Mouse (Mus musculus): ENCODE measurements at regions not wholly inside any gene's neighbourhood (a gene's known extent, or its start where the extent isn't known, plus 50 kb on each side); places are given as distances from the start of the nearest gene placed in this dataset.

DNA sequence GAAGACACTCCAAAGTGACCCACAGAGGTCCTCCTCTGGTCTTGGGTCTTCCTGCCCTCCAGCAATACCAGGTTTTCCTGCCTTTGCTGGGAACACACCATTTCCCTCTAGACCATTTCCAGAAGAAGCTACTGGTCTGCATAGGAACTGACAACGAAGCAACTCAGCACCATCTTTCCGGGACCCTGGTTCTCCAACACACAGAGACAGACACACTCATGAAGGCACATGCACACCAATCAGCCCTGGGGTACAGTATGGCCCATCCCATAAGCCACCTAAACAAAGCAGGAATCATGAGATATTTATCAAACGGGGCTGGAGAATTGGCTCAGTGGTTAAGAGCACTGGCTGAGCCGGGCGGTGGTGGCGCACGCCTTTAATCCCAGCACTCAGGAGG, 80.4 kb upstream of the Calm2 start:
- Histone ChIP-seq H3K4me1 (ENCODE audit: control insufficient read depth, insufficient read depth) (peaks cover 20% of the 10 kb centered on the region), H3K27me3 (ENCODE audit: control insufficient read depth, insufficient read depth, low read length) (no peaks in the 10 kb centered on the region), H3K9ac (replicated peaks; ENCODE audit: low read depth, low read length) (no peak overlapping the region), H3K9me3 (replicated peaks; ENCODE audit: control insufficient read depth, low read length) (no peaks in the 10 kb centered on the region), H3K4me2 (ENCODE audit: low read depth, low read length) (no peak overlapping the region), H3K4me3 (ENCODE audit: low read depth, low read length) (no peak overlapping the region), H3K27ac (ENCODE audit: low read depth) (no peak overlapping the region), H3K36me3 (replicated peaks; ENCODE audit: control insufficient read depth, insufficient read depth, low read length) (no peaks in the 10 kb centered on the region)
- 90% methylated on average over 7 of the region's 7 CpGs for WGBS
- TF ChIP-seq CTCF (IDR thresholded peaks at IDR 0.05; ENCODE audit: low read depth) (no peak), EP300 (IDR thresholded peaks at IDR 0.05; ENCODE audit: low read depth) (no peak)
- DNase-seq (ENCODE audit: low spot score), result no peak
- no peak for ATAC-seq (ENCODE audit: insufficient read depth, low read depth)

DNA sequence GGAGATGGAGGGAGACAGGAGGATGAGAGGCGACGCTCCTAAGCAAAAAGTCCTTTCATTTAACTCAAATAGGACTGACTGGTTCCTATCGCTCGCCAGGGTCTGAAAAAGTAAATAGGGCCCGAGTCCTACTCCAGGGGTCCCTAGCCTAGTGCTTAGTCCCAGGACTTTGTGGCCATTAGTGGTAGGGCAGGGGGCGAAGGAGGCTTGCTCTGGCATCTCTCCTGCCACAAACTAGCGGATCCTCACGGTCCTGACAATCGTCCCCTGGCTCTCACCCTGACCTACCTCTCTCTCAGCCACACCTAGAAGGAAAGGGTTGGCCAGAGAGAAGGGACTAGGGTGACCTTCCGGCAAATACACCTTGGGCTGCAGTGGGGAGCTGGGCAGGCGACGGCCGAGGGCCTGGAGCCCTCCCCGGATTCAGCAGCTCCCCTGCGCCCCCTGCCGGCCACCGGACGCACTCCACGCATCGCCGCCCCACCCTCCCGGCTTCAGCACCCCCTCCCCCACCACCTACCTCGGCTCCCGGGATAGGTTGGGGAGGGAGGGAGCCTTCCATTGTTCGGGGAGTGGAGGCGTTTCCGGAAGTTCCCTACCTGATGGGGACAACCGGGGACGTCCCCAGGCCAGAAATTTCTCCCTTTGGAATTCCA, 83.6 kb upstream of the Calm2 start:
- no peaks in the 10 kb centered on the region for H3K36me3 ChIP-seq (replicated peaks; ENCODE audit: control insufficient read depth, insufficient read depth, low read length)
- WGBS, result 13% methylated on average over 26 of the region's 29 CpGs
- TF ChIP-seq EP300 (IDR thresholded peaks at IDR 0.05; ENCODE audit: low read depth) (no peak), CTCF (IDR thresholded peaks at IDR 0.05; ENCODE audit: low read depth) (peak; percentile 67)
- peak overlapping the region; percentile 40 for H3K9ac ChIP-seq (replicated peaks; ENCODE audit: low read depth, low read length)
- H3K4me2 ChIP-seq (ENCODE audit: low read depth, low read length), result peak overlapping the region; percentile 67
- DNase-seq (ENCODE audit: low spot score), result peak; percentile 83
- H3K4me1 ChIP-seq (ENCODE audit: control insufficient read depth, insufficient read depth), result peaks cover 18% of the 10 kb centered on the region
- H3K4me3 ChIP-seq (ENCODE audit: low read depth, low read length), result peak overlapping the region; percentile 33
- ATAC-seq (ENCODE audit: insufficient read depth, low read depth), result peak; percentile 87
- H3K27ac ChIP-seq (ENCODE audit: low read depth), result peak overlapping the region; percentile 75
- H3K27me3 ChIP-seq (ENCODE audit: control insufficient read depth, insufficient read depth, low read length), result no peaks in the 10 kb centered on the region
- no peaks in the 10 kb centered on the region for H3K9me3 ChIP-seq (replicated peaks; ENCODE audit: control insufficient read depth, low read length)

DNA sequence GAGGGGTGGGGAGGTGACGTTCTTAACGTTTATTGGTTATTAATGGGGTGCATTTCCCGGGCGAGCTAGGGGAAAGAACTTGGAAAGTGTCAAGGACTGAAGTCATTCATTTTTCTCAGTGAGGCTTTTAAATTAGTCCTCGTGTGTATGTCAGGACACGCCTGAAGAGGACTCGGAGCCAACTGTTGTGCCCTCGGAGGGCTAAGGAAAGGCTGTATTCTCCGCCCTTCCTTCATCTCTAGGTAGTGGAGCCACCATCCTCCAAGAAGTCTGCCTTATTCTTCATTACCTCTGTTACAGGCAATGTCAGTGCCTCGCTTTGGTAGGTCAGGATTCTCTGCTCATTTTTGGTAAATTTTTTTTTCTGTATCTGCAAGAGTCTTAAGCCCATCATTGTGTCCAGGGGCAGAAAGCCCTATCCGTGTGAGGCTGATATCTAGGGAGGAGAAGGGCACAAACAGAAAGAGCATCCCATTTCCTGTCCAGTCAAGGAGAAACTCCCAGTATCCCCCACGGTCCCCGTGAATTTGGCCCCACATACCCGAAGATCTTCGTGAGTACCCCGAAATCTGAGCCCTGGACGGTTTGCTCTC, 84.2 kb upstream of the Calm2 start:
- Histone ChIP-seq H3K27me3 (ENCODE audit: control insufficient read depth, insufficient read depth, low read length) (no peaks in the 10 kb centered on the region), H3K4me1 (ENCODE audit: control insufficient read depth, insufficient read depth) (peaks cover 18% of the 10 kb centered on the region), H3K36me3 (replicated peaks; ENCODE audit: control insufficient read depth, insufficient read depth, low read length) (no peaks in the 10 kb centered on the region), H3K4me3 (ENCODE audit: low read depth, low read length) (peak overlapping the region; percentile 33), H3K27ac (ENCODE audit: low read depth) (peak overlapping the region; percentile 75), H3K9ac (replicated peaks; ENCODE audit: low read depth, low read length) (peak overlapping the region; percentile 40), H3K4me2 (ENCODE audit: low read depth, low read length) (peak overlapping the region; percentile 67), H3K9me3 (replicated peaks; ENCODE audit: control insufficient read depth, low read length) (no peaks in the 10 kb centered on the region)
- TF ChIP-seq EP300 (IDR thresholded peaks at IDR 0.05; ENCODE audit: low read depth) (no peak), CTCF (IDR thresholded peaks at IDR 0.05; ENCODE audit: low read depth) (no peak)
- WGBS, result 3% methylated on average over 17 of the region's 17 CpGs
- ATAC-seq (ENCODE audit: insufficient read depth, low read depth), result no peak; the same call in 1 of the 2 replicates
- no peak for DNase-seq (ENCODE audit: low spot score)

DNA sequence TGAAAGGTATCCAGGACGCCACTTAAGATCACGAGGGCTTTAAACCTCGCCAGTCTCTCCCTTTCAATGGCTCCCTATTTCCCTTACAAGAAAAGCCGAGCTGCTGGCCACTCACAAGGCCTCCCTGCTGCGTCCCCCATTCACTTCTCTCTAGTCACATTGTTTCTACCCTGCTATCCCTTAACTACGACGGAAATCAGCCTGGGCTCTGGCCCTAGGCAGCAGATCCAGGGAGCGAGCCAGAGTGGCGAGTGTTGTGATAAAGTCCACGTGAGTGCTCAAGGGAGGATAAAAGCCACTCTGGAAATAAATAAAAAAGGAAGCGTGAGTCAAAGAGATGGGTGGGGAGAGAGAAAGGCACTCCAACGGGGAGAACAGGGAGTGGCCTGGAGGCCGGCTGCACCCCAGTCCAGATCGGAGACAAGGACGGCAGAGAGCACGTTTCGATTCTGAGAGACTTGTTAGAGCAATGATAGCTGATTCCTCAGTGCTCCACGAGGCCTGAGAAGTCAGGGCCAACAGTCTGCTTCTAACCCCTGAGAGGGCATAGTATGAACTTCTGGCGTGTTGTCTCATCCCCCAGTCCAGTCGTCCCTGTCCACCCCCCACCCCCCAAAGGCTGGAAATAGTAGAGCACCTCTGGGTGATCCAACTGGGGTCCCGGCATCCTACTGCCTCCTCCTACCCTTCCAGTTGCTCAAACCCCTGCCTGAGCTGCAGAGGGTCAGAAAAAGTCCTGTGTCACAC, 84.8 kb upstream of the Calm2 start:
- H3K27me3 ChIP-seq (ENCODE audit: control insufficient read depth, insufficient read depth, low read length), result no peaks in the 10 kb centered on the region
- DNase-seq (ENCODE audit: low spot score), result peak; percentile 65
- peaks cover 18% of the 10 kb centered on the region for H3K4me1 ChIP-seq (ENCODE audit: control insufficient read depth, insufficient read depth)
- 3% methylated on average over 21 of the region's 21 CpGs for WGBS
- peak; percentile 22 for ATAC-seq (ENCODE audit: insufficient read depth, low read depth)
- no peaks in the 10 kb centered on the region for H3K9me3 ChIP-seq (replicated peaks; ENCODE audit: control insufficient read depth, low read length)
- TF ChIP-seq EP300 (IDR thresholded peaks at IDR 0.05; ENCODE audit: low read depth) (no peak), CTCF (IDR thresholded peaks at IDR 0.05; ENCODE audit: low read depth) (no peak)
- H3K9ac ChIP-seq (replicated peaks; ENCODE audit: low read depth, low read length), result peak overlapping the region; percentile 40
- H3K36me3 ChIP-seq (replicated peaks; ENCODE audit: control insufficient read depth, insufficient read depth, low read length), result no peaks in the 10 kb centered on the region
- H3K4me3 ChIP-seq (ENCODE audit: low read depth, low read length), result peak overlapping the region; percentile 33
- peak overlapping the region; percentile 75 for H3K27ac ChIP-seq (ENCODE audit: low read depth)
- H3K4me2 ChIP-seq (ENCODE audit: low read depth, low read length), result peak overlapping the region; percentile 67

DNA sequence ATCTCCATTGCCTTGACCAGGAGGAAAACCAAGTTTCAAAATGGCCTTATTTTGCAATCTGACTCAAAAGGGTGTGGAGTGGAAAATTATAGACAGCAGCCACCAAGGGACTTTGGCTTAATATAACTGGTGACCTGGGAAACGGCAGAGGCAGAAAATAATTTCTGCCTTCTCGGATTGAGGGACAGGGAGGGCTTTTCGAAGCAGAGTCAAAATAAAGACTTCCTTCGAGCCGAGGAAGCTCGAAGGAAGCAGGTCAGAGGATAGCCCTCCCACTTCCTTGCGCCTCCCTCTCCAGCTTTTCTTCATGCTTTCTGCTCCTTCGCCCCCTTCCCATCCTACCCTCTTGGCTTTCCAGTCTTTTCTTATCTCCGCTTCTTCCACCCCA, 85.4 kb upstream of the Calm2 start:
- 0 out of 2 replicates have a peak overlapping the region, but pooled peaks have one; percentile 5 for H3K9ac ChIP-seq (replicated peaks; ENCODE audit: low read depth, low read length)
- 10% methylated on average over 9 of the region's 9 CpGs for WGBS
- no peaks in the 10 kb centered on the region for H3K36me3 ChIP-seq (replicated peaks; ENCODE audit: control insufficient read depth, insufficient read depth, low read length)
- DNase-seq (ENCODE audit: low spot score) (no peak), ATAC-seq (ENCODE audit: insufficient read depth, low read depth) (no peak)
- H3K4me1 ChIP-seq (ENCODE audit: control insufficient read depth, insufficient read depth), result peaks cover 18% of the 10 kb centered on the region
- TF ChIP-seq EP300 (IDR thresholded peaks at IDR 0.05; ENCODE audit: low read depth), result no peak
- TF ChIP-seq CTCF (IDR thresholded peaks at IDR 0.05; ENCODE audit: low read depth), result no peak
- H3K27me3 ChIP-seq (ENCODE audit: control insufficient read depth, insufficient read depth, low read length), result no peaks in the 10 kb centered on the region
- H3K9me3 ChIP-seq (replicated peaks; ENCODE audit: control insufficient read depth, low read length), result no peaks in the 10 kb centered on the region
- peak overlapping the region; percentile 33 for H3K4me3 ChIP-seq (ENCODE audit: low read depth, low read length)
- peak overlapping the region; percentile 67 for H3K4me2 ChIP-seq (ENCODE audit: low read depth, low read length)
- peak overlapping the region; percentile 75 for H3K27ac ChIP-seq (ENCODE audit: low read depth)

All from heart, postnatal 0 days (tissue).